Mouse (Mus musculus): ENCODE measurements around the gene Opn1sw.
"Not testable (repeated sequence)": the region's sequence is repeated elsewhere in the genome, so short reads cannot be mapped to it uniquely, and the experiment has no call there.

Gene Opn1sw

DNA sequence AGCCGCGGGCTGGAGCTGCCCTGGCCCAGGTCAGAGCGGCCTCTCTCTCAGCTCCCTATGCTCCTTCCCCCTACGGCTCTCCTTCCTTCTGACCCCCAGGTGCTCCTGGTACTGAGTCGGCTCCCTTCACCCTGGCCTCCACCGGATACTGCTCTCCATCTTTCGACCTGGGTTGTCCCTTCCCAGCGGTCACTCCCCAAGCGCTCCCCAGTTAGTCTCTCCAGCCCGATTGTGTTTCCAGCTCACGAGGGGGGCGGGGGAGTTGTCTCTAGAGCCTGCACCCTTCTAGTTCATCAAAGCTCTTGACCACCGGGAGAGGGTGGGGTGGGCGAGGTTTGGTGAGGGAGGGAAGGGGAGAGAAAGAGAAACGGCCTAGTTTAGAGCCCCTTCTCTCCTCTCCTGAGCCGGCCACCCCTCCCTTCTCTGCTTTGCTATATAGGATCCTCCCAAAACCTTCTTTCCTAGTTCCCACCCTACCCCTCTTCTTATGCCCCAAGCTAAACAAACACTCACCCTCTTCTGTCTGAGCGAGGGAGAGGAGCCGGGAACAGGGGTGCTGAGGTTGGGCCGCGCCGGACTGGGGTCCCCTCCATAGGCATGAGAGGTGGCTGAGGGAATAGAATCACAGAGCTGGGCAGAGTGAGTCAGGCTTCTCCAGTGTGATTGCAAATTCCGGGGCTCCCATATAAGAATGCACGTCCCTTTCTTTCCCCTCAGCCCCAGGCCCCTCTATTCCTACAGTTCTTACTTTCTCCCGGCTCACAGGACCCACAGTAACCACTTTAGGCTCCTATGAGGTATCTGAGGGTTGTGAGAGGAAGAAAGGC, 8.7 kb upstream of the Opn1sw start:
- DNase-seq (ENCODE audit: low read depth, low spot score): peak; percentile 13

GRCm38 (mm10) chr6:29395910-29396713, 7.8 kb upstream of the Opn1sw start, which contains the start of gene Ccdc136:
Ccdc136 (plus strand) TSS chr6:29396309.
- DNase-seq (ENCODE audit: low read depth, low spot score): peak; percentile 62

DNA sequence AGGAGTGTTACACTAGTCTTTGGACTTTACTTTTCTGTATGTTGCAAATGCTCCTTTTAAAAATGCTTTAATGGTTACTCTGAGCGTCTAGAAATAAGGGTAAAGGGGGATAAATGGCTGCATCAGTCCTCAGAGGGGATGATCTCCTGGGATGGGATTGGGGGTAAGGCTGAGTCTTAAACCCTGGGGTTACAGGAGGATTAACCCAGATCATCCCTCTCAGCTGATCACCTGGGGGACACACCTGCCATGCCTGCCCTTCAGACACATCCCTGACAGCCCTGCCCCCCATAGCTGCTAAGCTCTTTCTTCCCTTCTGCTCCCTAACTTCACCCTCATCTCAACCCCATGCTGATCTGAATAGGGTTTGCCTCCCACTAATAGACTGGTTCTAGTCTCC, 6.0 kb upstream of the Opn1sw start:
- no peak for DNase-seq (ENCODE audit: low read depth, low spot score)

DNA sequence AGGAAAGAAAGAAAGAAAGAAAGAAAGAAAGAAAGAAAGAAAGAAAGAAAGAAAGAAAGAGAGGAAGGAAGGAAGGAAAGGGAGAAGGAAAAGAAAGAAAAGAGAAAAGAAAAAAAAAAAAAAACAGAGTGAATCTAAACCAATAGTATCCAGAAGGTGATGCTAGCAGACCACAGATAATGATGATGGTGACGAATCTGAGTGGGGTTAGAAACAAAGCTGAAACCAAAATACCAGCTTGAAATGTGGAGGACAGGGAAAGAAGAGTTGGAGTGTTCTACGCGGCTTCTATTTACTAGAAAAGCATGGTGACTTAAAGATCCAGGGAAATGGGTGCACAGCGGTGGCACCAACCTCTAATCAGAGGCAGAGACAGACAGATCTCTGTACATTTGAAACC, 3.5 kb upstream of the Opn1sw start:
- DNase-seq (ENCODE audit: low read depth, low spot score): no peak

GRCm38 (mm10) chr6:29391241-29391640, 3.0 kb upstream of the Opn1sw start:
- not testable (repeated sequence) for DNase-seq (ENCODE audit: low read depth, low spot score)

GRCm38 (mm10) chr6:29390500-29390899, 2.2 kb upstream of the Opn1sw start:
- DNase-seq (ENCODE audit: low read depth, low spot score): not testable (repeated sequence)

GRCm38 (mm10) chr6:29389425-29389824, 1.2 kb upstream of the Opn1sw start:
- DNase-seq (ENCODE audit: low read depth, low spot score): no peak

DNA sequence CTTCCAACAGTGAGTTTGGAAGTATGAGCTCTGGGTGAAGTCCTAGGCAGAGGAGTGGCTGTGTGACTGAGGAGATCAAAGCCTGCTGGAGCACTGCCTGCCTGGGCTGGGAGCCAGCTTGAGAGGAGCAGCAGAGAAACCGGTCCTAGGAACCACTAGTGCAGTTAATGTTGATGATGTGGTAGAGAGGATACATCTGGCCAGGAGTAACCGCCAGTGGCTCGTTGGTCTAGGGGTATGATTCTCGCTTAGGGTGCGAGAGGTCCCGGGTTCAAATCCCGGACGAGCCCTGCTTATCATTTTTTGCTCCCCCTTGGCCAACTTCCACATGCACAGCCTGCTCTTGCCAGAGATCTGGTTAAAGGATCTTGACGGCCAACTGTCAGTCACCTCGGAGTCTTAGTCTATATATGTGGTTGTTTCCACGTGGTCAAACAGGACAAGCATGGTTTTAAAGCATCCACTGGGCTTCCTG, 375 bp upstream of the Opn1sw start:
- DNase-seq (ENCODE audit: low read depth, low spot score): peak; percentile 79

- DNase-seq (ENCODE audit: low read depth, low spot score): peak; percentile 33
Measured at GRCm38 (mm10) chr6:29382442-29382841, 5.8 kb downstream of the Opn1sw start.

DNA sequence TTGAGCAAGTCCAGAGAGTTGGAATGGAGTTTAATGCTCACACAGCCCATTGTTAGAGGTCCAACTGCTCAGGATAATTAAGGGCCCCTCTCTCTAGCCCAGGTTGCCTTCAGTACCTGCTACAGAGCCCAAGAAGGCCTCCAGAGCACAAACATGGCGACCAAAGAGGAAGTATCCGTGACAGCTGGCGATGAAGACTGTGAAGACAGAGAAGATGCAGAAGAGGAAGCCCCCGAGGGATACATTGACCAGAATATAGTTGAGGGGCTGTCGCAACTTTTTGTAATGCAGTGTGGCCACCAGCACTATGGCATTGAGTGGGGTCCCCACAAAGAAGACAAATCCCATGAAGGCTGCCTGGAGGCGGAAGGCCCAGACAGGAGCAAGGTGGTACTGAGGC, 8.3 kb downstream of the Opn1sw start:
- DNase-seq (ENCODE audit: low read depth, low spot score): no peak

DNA sequence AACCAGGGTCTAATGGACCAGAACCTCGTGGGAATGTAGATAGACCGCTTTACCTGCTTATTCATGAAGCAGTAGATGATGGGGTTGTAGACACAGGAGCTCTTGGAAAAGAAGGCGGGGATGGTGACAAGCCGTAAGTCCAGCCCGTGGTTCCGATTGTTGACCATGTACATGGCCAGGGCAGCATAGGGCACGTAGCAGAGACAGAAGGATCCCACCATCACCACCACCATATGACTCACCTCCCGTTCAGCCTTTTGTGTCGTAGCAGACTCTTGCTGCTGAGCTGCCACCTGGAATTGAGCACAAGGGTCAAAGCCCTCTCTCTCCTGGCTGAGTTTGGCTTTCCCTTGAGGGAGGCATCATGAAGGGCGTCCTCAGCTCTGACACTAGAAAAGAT, 9.6 kb downstream of the Opn1sw start:
- DNase-seq (ENCODE audit: low read depth, low spot score): no peak

DNA sequence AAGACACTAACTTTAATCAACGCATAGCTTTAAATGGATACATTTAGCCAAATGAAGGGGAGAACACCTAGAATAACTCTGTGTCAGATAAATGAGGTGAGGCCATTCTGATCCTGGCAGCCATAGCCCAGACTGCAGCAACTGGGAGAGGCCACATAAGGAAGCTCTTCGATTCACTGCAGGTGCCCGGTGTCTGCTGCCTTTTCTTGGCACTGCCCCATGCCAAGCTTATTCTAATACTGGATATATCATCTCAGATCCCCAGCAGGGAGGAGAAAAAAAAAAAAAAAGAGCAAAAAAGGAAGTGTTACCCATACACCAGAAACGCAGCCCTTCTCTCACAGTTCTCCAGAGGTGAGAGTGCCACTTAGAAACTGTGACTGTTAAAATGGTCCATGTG, 10.9 kb downstream of the Opn1sw start:
- no peak for DNase-seq (ENCODE audit: low read depth, low spot score)

GRCm38 (mm10) chr6:29365277-29365676, 23.0 kb downstream of the Opn1sw start:
- no peak for DNase-seq (ENCODE audit: low read depth, low spot score)

DNA sequence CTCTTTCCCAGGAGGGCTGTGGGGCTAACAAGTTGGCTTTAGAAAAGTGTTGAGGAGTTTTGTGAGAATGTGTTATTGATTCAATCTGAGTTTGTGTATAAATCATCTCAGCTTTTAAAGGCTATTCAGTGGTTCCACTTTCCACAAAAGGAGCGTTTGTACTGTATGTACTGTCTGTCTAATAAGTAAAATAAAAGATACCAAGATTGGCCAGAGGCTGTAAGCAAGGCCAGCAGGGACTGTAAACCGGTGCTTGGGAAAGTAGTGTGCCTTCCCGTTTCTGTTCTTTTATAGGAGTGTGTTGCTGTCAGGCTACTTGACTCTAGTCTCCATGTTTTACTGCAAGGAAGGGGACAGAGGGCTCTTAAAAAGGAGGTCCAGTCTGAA, 25.1 kb downstream of the Opn1sw start:
- no peak for DNase-seq (ENCODE audit: low read depth, low spot score)

GRCm38 (mm10) chr6:29362246-29363128, 25.8 kb downstream of the Opn1sw start:
- DNase-seq (ENCODE audit: low read depth, low spot score): no peak

DNA sequence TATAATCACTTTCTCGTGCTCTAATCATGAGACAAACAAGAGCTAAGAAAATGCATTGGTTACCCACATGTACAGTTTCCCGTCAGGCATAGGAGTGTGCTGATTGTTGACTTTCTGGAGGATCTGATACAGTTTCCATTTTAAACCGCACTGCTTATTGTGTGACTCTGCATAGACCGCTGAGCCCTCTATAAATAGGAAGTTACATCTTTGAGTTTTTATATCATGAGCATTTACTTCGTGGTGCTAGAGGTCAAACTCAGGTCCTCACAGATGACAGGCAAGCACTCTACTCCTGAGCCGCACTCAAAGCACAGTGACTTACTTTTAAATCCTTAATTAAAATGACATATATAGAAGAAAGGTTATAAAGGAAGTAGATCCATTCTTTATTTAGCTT, 28.1 kb downstream of the Opn1sw start:
- DNase-seq (ENCODE audit: low read depth, low spot score): no peak

DNA sequence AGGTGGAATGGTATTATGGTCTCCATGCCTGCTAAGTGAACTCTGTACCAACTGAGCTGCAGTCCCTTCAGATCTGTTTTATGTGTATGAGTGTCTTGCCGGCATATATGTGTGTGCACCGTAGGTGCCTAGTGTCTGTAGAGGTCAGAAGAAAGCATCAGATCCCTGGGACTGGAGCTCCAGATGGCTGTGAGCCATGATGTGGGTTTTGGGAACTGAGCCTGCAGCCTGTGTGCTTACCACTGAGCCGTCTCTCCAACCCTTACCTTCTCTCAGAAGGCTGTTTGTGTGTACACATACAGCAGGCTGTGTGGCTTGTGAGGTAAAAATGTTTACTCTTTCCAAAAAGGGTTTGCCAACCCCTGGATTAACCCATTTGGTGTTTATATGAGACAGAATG, 28.9 kb downstream of the Opn1sw start:
- no peak for DNase-seq (ENCODE audit: low read depth, low spot score)

DNA sequence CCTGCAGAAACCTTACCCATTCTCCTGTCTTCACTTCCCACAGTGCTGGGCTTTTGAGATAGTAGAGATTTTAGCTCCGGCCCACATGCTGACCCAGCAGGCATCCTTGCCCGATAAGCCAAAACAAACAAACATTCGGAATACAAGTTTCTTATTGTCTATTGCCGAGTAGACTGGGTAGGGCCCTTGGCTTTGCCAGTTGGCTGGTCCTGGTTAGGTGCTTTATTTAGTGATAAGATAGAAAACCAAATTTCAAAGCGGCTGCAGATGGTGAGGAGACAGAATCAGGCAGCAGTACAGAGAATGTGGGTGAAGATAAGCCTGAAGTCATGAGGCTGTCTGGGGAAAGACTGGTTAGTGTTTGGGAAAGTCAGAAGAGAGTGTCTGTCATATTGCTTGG, 35.5 kb downstream of the Opn1sw start:
- no peak for DNase-seq (ENCODE audit: low read depth, low spot score)

- peak; percentile 70 for DNase-seq (ENCODE audit: low read depth, low spot score)
Measured at GRCm38 (mm10) chr6:29351613-29352012, 36.7 kb downstream of the Opn1sw start.

DNA sequence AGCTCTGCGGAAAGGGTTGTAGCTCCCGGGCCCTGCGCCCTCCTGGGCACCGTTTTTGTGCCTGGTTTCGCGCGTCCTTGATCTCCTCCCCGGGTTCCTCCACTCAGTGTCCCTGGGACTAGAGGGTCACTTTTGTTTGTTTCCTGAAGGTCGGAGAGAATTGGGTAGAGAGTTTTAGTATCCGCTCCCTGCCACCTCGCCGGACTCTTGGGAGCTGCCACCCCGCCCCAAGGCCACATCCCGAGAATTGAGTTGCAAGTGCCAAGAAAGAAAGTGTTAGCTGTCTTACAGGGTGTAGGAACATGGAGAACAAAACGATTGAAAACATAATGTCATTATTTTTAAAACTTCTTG, 39.9 kb downstream of the Opn1sw start:
- no peak for DNase-seq (ENCODE audit: low read depth, low spot score)

GRCm38 (mm10) chr6:29347665-29348370, 40.5 kb downstream of the Opn1sw start, which contains the start of gene Calu:
Calu (plus strand) TSS chr6:29348069.
- peak; percentile 100 for DNase-seq (ENCODE audit: low read depth, low spot score)
